Mouse (Mus musculus) liver, postnatal 0 days (tissue): ENCODE measurements around the gene Zfp410. TPM values are rescaled to one million over a fixed set of nuclear protein-coding genes. Genes with fewer than 3 reads are reported as not detected.

Source experiments
- ATAC-seq: fragments of 200-750 bp; cut with Nextera tagmentation; 2 replicates; pipeline ENCODE4 v1.8.0; 2017; ENCODE audit warnings: mild to moderate bottlenecking, moderate library complexity
- DNase-seq: peaks from one replicate; pipeline ENCODE4 v3.0.0-alpha.2; 2016
- H3K27ac ChIP-seq: fragments of 300-500 bp; sonication (generic); 2 replicates; pipeline ENCODE4 v1.5.1; 2014; ENCODE audit warnings: antibody characterized with exemption, moderate library complexity, mild to moderate bottlenecking, low read depth
- H3K27me3 ChIP-seq: fragments of 300-500 bp; sonication (generic); 2 replicates; pipeline ENCODE4 v1.6.1; 2014; ENCODE audit warnings: low read length, control low read depth, mixed read lengths; ENCODE audit not compliant: insufficient read depth
- H3K36me3 ChIP-seq: fragments of 300-500 bp; sonication (generic); replicated peaks from 2 replicates; pipeline ENCODE4 v1.6.1; 2014; ENCODE audit warnings: mild to moderate bottlenecking, control low read depth, low read length, moderate library complexity, mixed read lengths; ENCODE audit not compliant: insufficient read depth
- H3K4me1 ChIP-seq: fragments of 300-500 bp; sonication (generic); 2 replicates; pipeline ENCODE4 v1.6.1; 2014; ENCODE audit warnings: antibody characterized with exemption, mild to moderate bottlenecking, control low read depth; ENCODE audit not compliant: insufficient read depth
- H3K4me2 ChIP-seq: fragments of 300-500 bp; sonication (generic); 2 replicates; pipeline ENCODE4 v1.6.1; 2014; ENCODE audit warnings: low read depth, mild to moderate bottlenecking, low read length, moderate library complexity, mixed read lengths
- H3K4me3 ChIP-seq: fragments of 300-500 bp; sonication (generic); 2 replicates; pipeline ENCODE4 v1.5.1; 2014; ENCODE audit warnings: low read depth, low read length
- H3K9ac ChIP-seq: fragments of 300-500 bp; sonication (generic); replicated peaks from 2 replicates; pipeline ENCODE4 v1.6.1; 2014; ENCODE audit warnings: mild to moderate bottlenecking, moderate library complexity
- H3K9me3 ChIP-seq: fragments of 300-500 bp; sonication (generic); 2 replicates; pipeline ENCODE4 v1.6.1; 2016; ENCODE audit warnings: mild to moderate bottlenecking, control low read depth, low read length, mixed read lengths
- CTCF ChIP-seq: sonication (generic); IDR thresholded peaks from 2 replicates; pipeline ENCODE4 v1.5.1; 2016; ENCODE audit warnings: antibody characterized with exemption, low read depth
- EP300 ChIP-seq: IDR thresholded peaks from 2 replicates; pipeline ENCODE4 v1.6.1; 2016; ENCODE audit warnings: antibody characterized with exemption, low read depth, mild to moderate bottlenecking
- WGBS: fragments of 180-500 bp; shearing (Covaris S2); extraction: QIAGEN DNeasy Blood & Tissue Kit; methylation state at CpG from one replicate; pipeline ENCODE4 v1.1.7; 2014; ENCODE audit not compliant: insufficient replicate concordance; 5-methylcytosine and 5-hydroxymethylcytosine counted together
- polyA plus RNA-seq: library from polyadenylated mRNA; unstranded; fragments of >200 nt; fragmentation: Nextera tagmentation; extraction: Ambion mirVana; gene quantifications from 2 replicates; pipeline ENCODE4 v1.2.1, GENCODE M21; 2015

Zfp410 gene
- polyA plus RNA-seq = 19.0 and 22.7 TPM in 2 replicates

GRCm38 (mm10) chr12:84316721-84317621, at the start of gene Zfp410:
TSS of gene Zfp410 (plus strand) at chr12:84316852.
- H3K9ac ChIP-seq = peak within 1 kb of the TSS; percentile 99
- peak; percentile 92 for ATAC-seq
- H3K27ac ChIP-seq = peak within 1 kb of the TSS; percentile 88
- H3K36me3 ChIP-seq = peaks cover 3% of the 10 kb centered on the region
- 1% methylated on average over 73 of the region's 77 CpGs for WGBS
- no peaks in the 10 kb centered on the region for H3K27me3 ChIP-seq
- H3K4me3 ChIP-seq = peak within 1 kb of the TSS; percentile 95
- no peak for TF ChIP-seq CTCF
- TF ChIP-seq EP300 = no peak
- peak; percentile 88 for DNase-seq
- peaks cover 24% of the 10 kb centered on the region for H3K4me1 ChIP-seq
- H3K4me2 ChIP-seq = peak within 1 kb of the TSS; percentile 84
- no peaks in the 10 kb centered on the region for H3K9me3 ChIP-seq

- WGBS = 63% methylated on average over 2 of the region's 2 CpGs
- no peaks in the 10 kb centered on the region for H3K9me3 ChIP-seq
- no peak for TF ChIP-seq CTCF
- no peak for TF ChIP-seq EP300
These were observed 49.4 kb upstream of the Zfp410 start for GRCm38 (mm10) chr12:84267264-84267663.

GRCm38 (mm10) chr12:84273366-84273765, 43.3 kb upstream of the Zfp410 start:
- ATAC-seq (peak; percentile 36; the same call in 1 of the 2 replicates), DNase-seq (no peak)
- Histone ChIP-seq H3K4me3 (no peak overlapping the region), H3K27me3 (no peaks in the 10 kb centered on the region), H3K27ac (no peak overlapping the region), H3K9me3 (no peaks in the 10 kb centered on the region), H3K4me1 (no peaks in the 10 kb centered on the region), H3K9ac (no peak overlapping the region), H3K4me2 (no peak overlapping the region), H3K36me3 (no peaks in the 10 kb centered on the region)
- TF ChIP-seq EP300 (no peak), CTCF (no peak)
- WGBS = 53% methylated on average over 5 of the region's 5 CpGs

More at GRCm38 (mm10) chr12:84267264-84267663, 49.4 kb upstream of the Zfp410 start:
- Histone ChIP-seq H3K27me3 (no peaks in the 10 kb centered on the region), H3K27ac (no peak overlapping the region), H3K4me1 (no peaks in the 10 kb centered on the region), H3K36me3 (no peaks in the 10 kb centered on the region), H3K9ac (no peak overlapping the region), H3K4me3 (no peak overlapping the region), H3K4me2 (no peak overlapping the region)
- DNase-seq (no peak), ATAC-seq (no peak)

DNA sequence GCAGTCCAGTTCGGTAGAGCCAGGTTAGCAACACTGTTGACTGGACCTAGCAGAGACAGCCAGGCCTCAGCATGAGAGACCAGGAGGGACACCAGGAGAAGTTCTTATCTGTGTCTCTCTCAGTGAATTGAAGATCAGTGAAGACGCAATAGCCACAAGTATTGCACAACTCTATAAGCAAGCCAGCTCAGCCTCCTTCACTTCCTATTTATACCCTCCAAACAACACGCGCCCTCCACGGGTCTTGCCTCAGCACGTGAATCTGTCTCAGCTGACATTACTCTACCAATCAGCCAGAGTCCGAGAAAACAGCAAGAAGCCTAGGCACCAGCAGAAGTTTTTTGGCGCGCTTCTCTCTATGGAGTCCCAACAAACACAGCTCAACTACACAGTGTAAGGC, 41.4 kb upstream of the Zfp410 start:
- H3K4me1 ChIP-seq = no peaks in the 10 kb centered on the region
- ATAC-seq (peak; percentile 56), DNase-seq (peak; percentile 45)
- H3K36me3 ChIP-seq = no peaks in the 10 kb centered on the region
- H3K4me3 ChIP-seq = no peak overlapping the region
- no peak for TF ChIP-seq CTCF
- TF ChIP-seq EP300 = no peak
- no peak overlapping the region for H3K9ac ChIP-seq
- H3K4me2 ChIP-seq = no peak overlapping the region
- no peaks in the 10 kb centered on the region for H3K27me3 ChIP-seq
- WGBS = 53% methylated on average over 9 of the region's 9 CpGs
- 0 out of 2 replicates have a peak overlapping the region, but pooled peaks have one; percentile 14 for H3K27ac ChIP-seq
- no peaks in the 10 kb centered on the region for H3K9me3 ChIP-seq

GRCm38 (mm10) chr12:84276288-84276687, 40.4 kb upstream of the Zfp410 start:
- H3K36me3 ChIP-seq = no peaks in the 10 kb centered on the region
- WGBS = 55% methylated on average over 2 of the region's 2 CpGs
- no peak for ATAC-seq
- H3K4me3 ChIP-seq = no peak overlapping the region
- TF ChIP-seq EP300 (no peak), CTCF (no peak)
- H3K9ac ChIP-seq = no peak overlapping the region
- H3K4me1 ChIP-seq = no peaks in the 10 kb centered on the region
- no peak overlapping the region for H3K27ac ChIP-seq
- H3K27me3 ChIP-seq = no peaks in the 10 kb centered on the region
- H3K4me2 ChIP-seq = no peak overlapping the region
- no peaks in the 10 kb centered on the region for H3K9me3 ChIP-seq
- DNase-seq = no peak

GRCm38 (mm10) chr12:84276799-84277198, 39.9 kb upstream of the Zfp410 start:
- Histone ChIP-seq H3K36me3 (no peaks in the 10 kb centered on the region), H3K4me1 (no peaks in the 10 kb centered on the region), H3K27ac (no peak overlapping the region), H3K4me3 (no peak overlapping the region), H3K4me2 (no peak overlapping the region), H3K9ac (no peak overlapping the region), H3K9me3 (no peaks in the 10 kb centered on the region), H3K27me3 (no peaks in the 10 kb centered on the region)
- ATAC-seq (no peak), DNase-seq (no peak)
- 79% methylated on average over 4 of the region's 4 CpGs for WGBS
- TF ChIP-seq CTCF = peak; percentile 40
- TF ChIP-seq EP300 = no peak
